Mouse (Mus musculus): Measurements from ENCODE around the gene Mpp1. TPM values are rescaled to one million over a fixed set of nuclear protein-coding genes. Genes with fewer than 3 reads are reported as not detected.

The Mpp1 gene
- total RNA-seq (2021), result 10 to 100 TPM; 12.1 to 13.9 TPM
- 18.1 and 19.3 TPM in 2 replicates for polyA plus RNA-seq (2012; rRNA removed)
- long read RNA-seq, transcript Mpp1-201 (12 exons, 2,525 nt), result major isoform, 5 of 7 reads
- long read RNA-seq, partial matches to known transcripts, result 2 of 7 reads
- long read RNA-seq, other reads (novel, unspliced or antisense), result 0 of 7 reads

GRCm38 (mm10) chrX:75130467-75131160, at the start of gene Mpp1:
Mpp1 (minus strand) TSS chrX:75131016.
- intact Hi-C loops (cut with DNase I), result loop anchor here (2.0 to 5.0 kb wide), 2 partner anchors 24 to 382 kb away; partner anchors contain the start of gene Vbp1

GRCm38 (mm10) chrX:75163670-75164069, 32.9 kb upstream of the Mpp1 start, which contains the start of gene Smim9:
Smim9 (minus strand) TSS chrX:75163770.
- Histone ChIP-seq H3K79me2 (replicated peaks; ENCODE audit: control insufficient read depth, insufficient read depth, low read length) (no peaks in the 10 kb centered on the region), H3K4me1 (ENCODE audit: control insufficient read depth, insufficient read depth, low read length) (no peaks in the 10 kb centered on the region), H3K9ac (ENCODE audit: low read depth, low read length) (no peak within 1 kb of the TSS), H3K27me3 (ENCODE audit: control insufficient read depth, insufficient read depth, low read length) (no peaks in the 10 kb centered on the region), H3K36me3 (ENCODE audit: control insufficient read depth, insufficient read depth, low read length) (no peaks in the 10 kb centered on the region), H3K4me3 (no peak within 1 kb of the TSS), H3K27ac (no peak within 1 kb of the TSS)
- intact Hi-C loops (cut with DNase I), result no loop called here
- no peak for TF ChIP-seq EP300 (IDR thresholded peaks at IDR 0.05; ENCODE audit: insufficient read depth, low read depth, low read length)
- no peak for TF ChIP-seq CTCF (IDR thresholded peaks at IDR 0.05)
- TF ChIP-seq POLR2A (IDR thresholded peaks at IDR 0.05; ENCODE audit: insufficient read depth, low read depth, low read length), result no peak
- 60% methylated on average over 1 of the region's 1 CpGs for WGBS
- DNase-seq, result no peak

More at GRCm38 (mm10) chrX:75130467-75131160, at the start of gene Mpp1:
- DNase-seq, result peak; percentile 85 to 87
- Histone ChIP-seq H3K36me3 (ENCODE audit: control insufficient read depth, insufficient read depth, low read length) (no peaks in the 10 kb centered on the region), H3K27ac (peak within 1 kb of the TSS; percentile 78), H3K9ac (ENCODE audit: low read depth, low read length) (peak within 1 kb of the TSS; percentile 82), H3K27me3 (ENCODE audit: control insufficient read depth, insufficient read depth, low read length) (no peaks in the 10 kb centered on the region), H3K4me1 (ENCODE audit: control insufficient read depth, insufficient read depth, low read length) (no peaks in the 10 kb centered on the region; the same call in 1 of the 2 replicates), H3K4me3 (peak within 1 kb of the TSS; percentile 52), H3K79me2 (replicated peaks; ENCODE audit: control insufficient read depth, insufficient read depth, low read length) (no peaks in the 10 kb centered on the region)
- TF ChIP-seq POLR2A (IDR thresholded peaks at IDR 0.05; ENCODE audit: insufficient read depth, low read depth, low read length) (peak; percentile 86), EP300 (IDR thresholded peaks at IDR 0.05; ENCODE audit: insufficient read depth, low read depth, low read length) (0 out of 2 replicates have a peak, but pooled peaks have one; percentile 10), CTCF (IDR thresholded peaks at IDR 0.05) (no peak)
- WGBS, result 19% methylated on average over 36 of the region's 36 CpGs

- peak; percentile 63 to 74 for DNase-seq
- Histone ChIP-seq H3K79me2 (replicated peaks; ENCODE audit: control insufficient read depth, insufficient read depth, low read length) (no peaks in the 10 kb centered on the region), H3K4me1 (ENCODE audit: control insufficient read depth, insufficient read depth, low read length) (no peaks in the 10 kb centered on the region), H3K36me3 (ENCODE audit: control insufficient read depth, insufficient read depth, low read length) (no peaks in the 10 kb centered on the region), H3K4me3 (no peak overlapping the region), H3K27ac (no peak overlapping the region), H3K27me3 (ENCODE audit: control insufficient read depth, insufficient read depth, low read length) (no peaks in the 10 kb centered on the region), H3K9ac (ENCODE audit: low read depth, low read length) (peak overlapping the region; percentile 48)
- 17% methylated on average over 45 of the region's 49 CpGs for WGBS
- intact Hi-C loops (cut with DNase I), result loop anchor here (2.0 kb wide), 1 partner anchor 25 kb away; the partner anchor contains the start of gene Mpp1
- TF ChIP-seq POLR2A (IDR thresholded peaks at IDR 0.05; ENCODE audit: insufficient read depth, low read depth, low read length) (no peak), CTCF (IDR thresholded peaks at IDR 0.05) (no peak), EP300 (IDR thresholded peaks at IDR 0.05; ENCODE audit: insufficient read depth, low read depth, low read length) (no peak)
Observed at GRCm38 (mm10) chrX:75155576-75156243, 24.9 kb upstream of the Mpp1 start.

GRCm38 (mm10) chrX:75152249-75152648, 21.4 kb upstream of the Mpp1 start:
- Histone ChIP-seq H3K79me2 (replicated peaks; ENCODE audit: control insufficient read depth, insufficient read depth, low read length) (no peaks in the 10 kb centered on the region), H3K27me3 (ENCODE audit: control insufficient read depth, insufficient read depth, low read length) (no peaks in the 10 kb centered on the region), H3K36me3 (ENCODE audit: control insufficient read depth, insufficient read depth, low read length) (no peaks in the 10 kb centered on the region), H3K9ac (ENCODE audit: low read depth, low read length) (no peak overlapping the region), H3K4me3 (no peak overlapping the region), H3K27ac (no peak overlapping the region), H3K4me1 (ENCODE audit: control insufficient read depth, insufficient read depth, low read length) (no peaks in the 10 kb centered on the region)
- no peak for TF ChIP-seq POLR2A (IDR thresholded peaks at IDR 0.05; ENCODE audit: insufficient read depth, low read depth, low read length)
- TF ChIP-seq CTCF (IDR thresholded peaks at IDR 0.05), result no peak
- TF ChIP-seq EP300 (IDR thresholded peaks at IDR 0.05; ENCODE audit: insufficient read depth, low read depth, low read length), result no peak
- WGBS, result 31% methylated on average over 1 of the region's 1 CpGs
- intact Hi-C loops (cut with DNase I), result no loop called here
- no peak for DNase-seq

- intact Hi-C loops (cut with DNase I), result no loop called here
- Histone ChIP-seq H3K79me2 (replicated peaks; ENCODE audit: control insufficient read depth, insufficient read depth, low read length) (no peaks in the 10 kb centered on the region), H3K27me3 (ENCODE audit: control insufficient read depth, insufficient read depth, low read length) (no peaks in the 10 kb centered on the region), H3K4me3 (no peak overlapping the region), H3K4me1 (ENCODE audit: control insufficient read depth, insufficient read depth, low read length) (no peaks in the 10 kb centered on the region), H3K27ac (no peak overlapping the region), H3K9ac (ENCODE audit: low read depth, low read length) (no peak overlapping the region), H3K36me3 (ENCODE audit: control insufficient read depth, insufficient read depth, low read length) (no peaks in the 10 kb centered on the region)
- DNase-seq, result no peak
- TF ChIP-seq EP300 (IDR thresholded peaks at IDR 0.05; ENCODE audit: insufficient read depth, low read depth, low read length) (no peak), CTCF (IDR thresholded peaks at IDR 0.05) (no peak), POLR2A (IDR thresholded peaks at IDR 0.05; ENCODE audit: insufficient read depth, low read depth, low read length) (no peak)
- 72% methylated on average over 2 of the region's 2 CpGs for WGBS
Observed at GRCm38 (mm10) chrX:75150304-75150703, 19.5 kb upstream of the Mpp1 start.

Data from heart, adult 2 months (tissue).